Comparison of ENCODE assay signal across 8 mouse cellular contexts in genomic region chr12:57231085-57231875, GRCm38 (mm10). TPM values are rescaled to one million over a fixed set of nuclear protein-coding genes. Genes with fewer than 3 reads are reported as not detected.
A peak's percentile ranks its signal among the peaks of the same experiment; 100 is the strongest.
DNase-seq lines count a peak whose midpoint lies in the region; ATAC-seq and TF ChIP-seq lines count a peak whose summit lies in the region.

No protein-coding gene starts in this region.

- 65% methylated on average over 14 of the region's 14 CpGs for WGBS in heart, embryonic 11.5 days (ENCODE audit: insufficient replicate concordance)
- 66% methylated on average over 12 of the region's 14 CpGs for WGBS in kidney, postnatal 0 days
- 46% methylated on average over 13 of the region's 14 CpGs for WGBS in macrophage (ENCODE audit: missing documents)

- H3K27me3 ChIP-seq in heart, embryonic 11.5 days (ENCODE audit: control insufficient read depth, insufficient read depth, low read length) = no peaks in the 10 kb centered on the region
- no peaks in the 10 kb centered on the region for H3K27me3 ChIP-seq in kidney, postnatal 0 days (ENCODE audit: insufficient read depth, low read length)

- peak overlapping the region; percentile 92; the same call in 1 of the 2 replicates for H3K27ac ChIP-seq in heart, embryonic 11.5 days (ENCODE audit: low read depth, low read length)
- peak overlapping the region; percentile 93 for H3K27ac ChIP-seq in kidney, postnatal 0 days
- no peak overlapping the region for H3K27ac ChIP-seq in macrophage

- peak; percentile 40; the same call in 1 of the 2 replicates for TF ChIP-seq CTCF in kidney, postnatal 0 days (IDR thresholded peaks at IDR 0.05; ENCODE audit: low read depth)

- peak overlapping the region; percentile 76 for H3K4me3 ChIP-seq in heart, embryonic 11.5 days (ENCODE audit: low read depth, low read length)
- peak overlapping the region; percentile 77 for H3K4me3 ChIP-seq in kidney, postnatal 0 days (replicated peaks; ENCODE audit: low read depth, low read length)
- H3K4me3 ChIP-seq in macrophage (ENCODE audit: inconsistent target) = peak overlapping the region; percentile 67

- no peaks in the 10 kb centered on the region for H3K9me3 ChIP-seq in heart, embryonic 11.5 days (replicated peaks; ENCODE audit: control insufficient read depth, low read length)
- no peaks in the 10 kb centered on the region for H3K9me3 ChIP-seq in kidney, postnatal 0 days (replicated peaks; ENCODE audit: low read length)

- no peak for ATAC-seq in heart, embryonic 11.5 days (replicated peaks; ENCODE audit: insufficient number of reproducible peaks, low FRiP score, low TSS enrichment)
- peak; percentile 38 for ATAC-seq in granulocyte monocyte progenitor cell, adult 5-6 weeks (replicated peaks; ENCODE audit: poor library complexity, severe bottlenecking)
- 0 out of 2 replicates have a peak, but pooled peaks have one; percentile 22 for ATAC-seq in kidney, postnatal 0 days (replicated peaks; ENCODE audit: low FRiP score, low read depth)

- H3K79me2 ChIP-seq in macrophage (ENCODE audit: inconsistent target) = peaks cover 53% of the 10 kb centered on the region

- H3K36me3 ChIP-seq in heart, embryonic 11.5 days (ENCODE audit: control insufficient read depth, insufficient read depth, low read length) = no peaks in the 10 kb centered on the region
- no peaks in the 10 kb centered on the region for H3K36me3 ChIP-seq in kidney, postnatal 0 days (ENCODE audit: insufficient read depth, low read length)
- H3K36me3 ChIP-seq in macrophage (ENCODE audit: inconsistent target) = no peaks in the 10 kb centered on the region

- H3K9ac ChIP-seq in heart, embryonic 11.5 days (ENCODE audit: low read depth, low read length) = peak overlapping the region; percentile 93
- H3K9ac ChIP-seq in kidney, postnatal 0 days (ENCODE audit: low read depth, low read length) = peak overlapping the region; percentile 83

- DNase-seq in heart, postnatal 25 days (ENCODE audit: low spot score) = no peak
- DNase-seq in cerebellum, adult 8-10 months = peak; percentile 14
- DNase-seq in kidney, postnatal 0 days (ENCODE audit: low spot score) = peak; percentile 64
- DNase-seq in spleen, adult 18-20 months = peak; percentile 9 to 11
- no peak for DNase-seq in layer of hippocampus, adult 9-10 months (ENCODE audit: low spot score)

- intact Hi-C loops in heart, postnatal 25 days (cut with DNase I) = loop anchor here (10.0 kb wide), 1 partner anchor 1984 kb away; the partner anchor contains the start of gene Fbxo33

- peaks cover 5% of the 10 kb centered on the region; the same call in 1 of the 2 replicates for H3K4me1 ChIP-seq in heart, embryonic 11.5 days (ENCODE audit: control insufficient read depth, insufficient read depth, low read length)
- 0 out of 2 replicates have a peak, but pooled peaks cover 5% of the 10 kb centered on the region for H3K4me1 ChIP-seq in kidney, postnatal 0 days (replicated peaks; ENCODE audit: insufficient read depth, low read length)

- peak overlapping the region; percentile 74 for H3K4me2 ChIP-seq in heart, embryonic 11.5 days
- peak overlapping the region; percentile 86 for H3K4me2 ChIP-seq in kidney, postnatal 0 days (ENCODE audit: low read length)

RNA-seq across cellular contexts. Expression of gene Mipol1, which starts 1.1 kb away (rescaled TPM):
- 8.7 and 9.9 TPM in 2 replicates for polyA plus RNA-seq in heart, embryonic 11.5 days (2014; fragmentation: Nextera tagmentation; extraction: Ambion mirVana)
- total RNA-seq in heart, postnatal 25 days (2021) = 1 to 10 TPM; 4.0 to 4.4 TPM
- 3.8 and 5.9 TPM in 2 replicates for total RNA-seq in granulocyte monocyte progenitor cell, adult 5-6 weeks (2014; fragmentation: Nextera tagmentation)
- 5.0 and 8.1 TPM in 2 replicates for total RNA-seq in granulocyte monocyte progenitor cell, adult 5-6 weeks (2017)
- 12.5 and 13.1 TPM in 2 replicates for polyA plus RNA-seq in kidney, postnatal 0 days (2015; fragmentation: Nextera tagmentation; extraction: Ambion mirVana)
- total RNA-seq in macrophage (2018; cell fraction: chromatin; rRNA removed) = 10 to 100 TPM in 1 of 26 experiments, 1 to 10 TPM in 24, under 1 TPM in 1; 0.59 to 10.2 (median 5.8) TPM
- 1 to 10 TPM in 19 of 26 experiments, under 1 TPM in 7; 0.76 to 2.6 (median 1.1) TPM for total RNA-seq in macrophage (2018; cell fraction: cytosol; rRNA removed)
- 1 to 10 TPM in 24 of 26 experiments, under 1 TPM in 2; 0.83 to 9.6 (median 3.0) TPM for total RNA-seq in macrophage (2018; cell fraction: nucleus; rRNA removed)
- 0.73 to 1.6 TPM (median 1.4 TPM) in 3 replicates for polyA plus RNA-seq in macrophage (2018)

RNA-seq across cellular contexts. Expression of gene Prps1l3, which starts 1.1 kb away (rescaled TPM):
- 47.3 and 50.7 TPM in 2 replicates for polyA plus RNA-seq in heart, embryonic 11.5 days (2014; fragmentation: Nextera tagmentation; extraction: Ambion mirVana)
- 10 to 100 TPM; 16.0 to 18.1 TPM for total RNA-seq in heart, postnatal 25 days (2021)
- 26.6 and 36.6 TPM in 2 replicates for total RNA-seq in granulocyte monocyte progenitor cell, adult 5-6 weeks (2014; fragmentation: Nextera tagmentation)
- total RNA-seq in granulocyte monocyte progenitor cell, adult 5-6 weeks (2017) = 70.2 and 101 TPM in 2 replicates
- polyA plus RNA-seq in kidney, postnatal 0 days (2015; fragmentation: Nextera tagmentation; extraction: Ambion mirVana) = 46.6 and 53.9 TPM in 2 replicates
- total RNA-seq in macrophage (2018; cell fraction: chromatin; rRNA removed) = 10 to 100 TPM in 7 of 26 experiments, 1 to 10 TPM in 19; 2.1 to 15.7 (median 5.5) TPM
- 10 to 100 TPM in 24 of 26 experiments, 1 to 10 TPM in 2; 9.6 to 20.3 (median 14.0) TPM for total RNA-seq in macrophage (2018; cell fraction: cytosol; rRNA removed)
- total RNA-seq in macrophage (2018; cell fraction: nucleus; rRNA removed) = 10 to 100 TPM in 10 of 26 experiments, 1 to 10 TPM in 16; 3.9 to 19.4 (median 9.3) TPM
- polyA plus RNA-seq in macrophage (2018) = 9.6 to 19.2 TPM (median 15.2 TPM) in 3 replicates

RNA-seq across cellular contexts. Expression of gene Slc25a21, which starts 34.0 kb away (rescaled TPM):
- polyA plus RNA-seq in heart, embryonic 11.5 days (2014; fragmentation: Nextera tagmentation; extraction: Ambion mirVana) = 4.1 and 6.4 TPM in 2 replicates
- under 1 TPM; 0.08 to 0.42 TPM for total RNA-seq in heart, postnatal 25 days (2021)
- 0.19 TPM in 1 of 2 replicates, not detected in the other for total RNA-seq in granulocyte monocyte progenitor cell, adult 5-6 weeks (2014; fragmentation: Nextera tagmentation)
- total RNA-seq in granulocyte monocyte progenitor cell, adult 5-6 weeks (2017) = 0.31 and 0.56 TPM in 2 replicates
- 5.1 and 6.4 TPM in 2 replicates for polyA plus RNA-seq in kidney, postnatal 0 days (2015; fragmentation: Nextera tagmentation; extraction: Ambion mirVana)
- total RNA-seq in macrophage (2018; cell fraction: chromatin; rRNA removed) = not detected
- not detected for total RNA-seq in macrophage (2018; cell fraction: cytosol; rRNA removed)
- not detected for total RNA-seq in macrophage (2018; cell fraction: nucleus; rRNA removed)
- polyA plus RNA-seq in macrophage (2018) = not detected in 3 replicates

Comparison
In these comparisons a context has a peak if more than half of its experiments do, and no peak if none do; other contexts are left out.
1. DNase-seq: peak in cerebellum, adult 8-10 months (single experiment), kidney, postnatal 0 days (single experiment) and spleen, adult 18-20 months (2 of 2); none in heart, postnatal 25 days (single experiment) and layer of hippocampus, adult 9-10 months (single experiment).
2. Peak in every context shown above with its lines, with median percentiles within 50 percentile points of each other: H3K4me3 ChIP-seq.